Mouse (Mus musculus) midbrain, embryonic 14.5 days (tissue): ENCODE data around the gene Fbxo48. TPM values are rescaled to one million over a fixed set of nuclear protein-coding genes. Genes with fewer than 3 reads are reported as not detected.

ENCODE experiments used
- ATAC-seq: fragments of 200-750 bp; cut with Nextera tagmentation; 2 replicates; pipeline ENCODE4 v1.8.0; 2017; ENCODE audit warnings: moderate number of reproducible peaks, moderate library complexity; ENCODE audit not compliant: low FRiP score, low TSS enrichment
- DNase-seq: peaks from one replicate; pipeline ENCODE4 v3.0.0-alpha.2; 2015
- H3K27ac ChIP-seq: fragments of 300-500 bp; sonication (generic); replicated peaks from 2 replicates; pipeline ENCODE4 v1.5.1; 2014; ENCODE audit warnings: mild to moderate bottlenecking, low read depth, low read length, moderate library complexity
- H3K27me3 ChIP-seq: fragments of 300-500 bp; sonication (generic); 2 replicates; pipeline ENCODE4 v1.6.1; 2014; ENCODE audit warnings: low read length, control low read depth, mixed read lengths; ENCODE audit not compliant: control insufficient read depth, insufficient read depth
- H3K36me3 ChIP-seq: fragments of 300-500 bp; sonication (generic); 2 replicates; pipeline ENCODE4 v1.6.1; 2014; ENCODE audit warnings: low read length, control low read depth; ENCODE audit not compliant: control insufficient read depth, insufficient read depth
- H3K4me1 ChIP-seq: fragments of 300-500 bp; sonication (generic); 2 replicates; pipeline ENCODE4 v1.6.1; 2014; ENCODE audit warnings: mild to moderate bottlenecking, antibody characterized with exemption, low read length, control low read depth; ENCODE audit not compliant: control insufficient read depth, insufficient read depth
- H3K4me2 ChIP-seq: fragments of 300-500 bp; sonication (generic); 2 replicates; pipeline ENCODE4 v1.6.1; 2014; ENCODE audit warnings: mild to moderate bottlenecking, low read length, moderate library complexity
- H3K4me3 ChIP-seq: fragments of 300-500 bp; sonication (generic); replicated peaks from 2 replicates; pipeline ENCODE4 v1.5.1; 2014; ENCODE audit warnings: low read depth, low read length
- H3K9ac ChIP-seq: fragments of 300-500 bp; sonication (generic); replicated peaks from 2 replicates; pipeline ENCODE4 v1.6.1; 2014; ENCODE audit warnings: mild to moderate bottlenecking, low read length, moderate library complexity
- H3K9me3 ChIP-seq: fragments of 300-500 bp; sonication (generic); 2 replicates; pipeline ENCODE4 v1.6.1; 2016; ENCODE audit warnings: low read length, control low read depth, mixed read lengths; ENCODE audit not compliant: control insufficient read depth
- WGBS: fragments of 180-500 bp; shearing (Covaris S2); extraction: QIAGEN DNeasy Blood & Tissue Kit; methylation state at CpG from one replicate; pipeline ENCODE4 v1.1.7; 2014; 5-methylcytosine and 5-hydroxymethylcytosine counted together
- polyA plus RNA-seq: library from polyadenylated mRNA; unstranded; fragments of >200 nt; fragmentation: Nextera tagmentation; extraction: Ambion mirVana; gene quantifications from 2 replicates; pipeline ENCODE4 v1.2.1, GENCODE M21; 2014

The Fbxo48 gene
- 0.75 and 1.4 TPM in 2 replicates for polyA plus RNA-seq

DNA sequence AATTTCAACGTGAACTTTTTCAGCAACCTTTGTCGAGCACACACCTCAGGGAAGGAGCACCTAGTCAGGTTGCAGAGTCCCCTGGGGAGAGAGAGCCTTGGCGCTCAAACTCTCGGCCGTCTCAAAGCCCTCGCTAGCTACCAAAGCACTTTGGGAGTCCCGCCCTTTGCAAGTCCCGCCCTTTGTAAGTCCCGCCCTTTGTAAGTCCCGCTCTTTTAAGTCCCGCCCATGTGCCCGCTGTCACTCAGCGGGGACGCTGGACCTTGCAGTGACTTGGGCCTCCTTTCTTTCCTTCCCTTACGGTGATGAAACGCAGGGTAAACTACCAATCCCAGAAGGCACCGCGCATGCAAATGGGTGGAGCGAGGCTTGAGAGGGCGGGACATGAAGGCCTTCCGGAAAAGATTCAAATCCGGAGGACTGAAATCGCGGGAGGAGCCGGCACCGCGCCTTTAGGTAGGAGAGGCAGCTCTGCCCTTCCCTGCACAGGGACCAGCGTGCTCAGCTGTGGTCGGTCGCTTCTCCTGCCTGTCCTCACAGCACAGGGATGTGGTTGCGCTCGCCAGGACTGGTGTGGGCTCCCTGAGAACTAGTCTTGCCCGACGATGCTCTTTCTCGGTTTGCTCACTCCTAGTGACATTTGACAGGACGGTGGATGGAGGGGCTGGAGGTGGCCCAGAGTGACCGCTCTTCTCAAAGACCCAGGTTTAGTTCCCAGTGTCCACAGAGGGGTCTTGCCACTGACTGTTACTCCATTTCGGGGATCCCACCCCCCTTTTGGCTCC lies at the start of gene Fbxo48:
Fbxo48 (plus strand) TSS at position 400 of the 785 bp plus-strand sequence.
- H3K27ac ChIP-seq: no peak within 1 kb of the TSS
- WGBS: under 1% methylated on average over 38 of the region's 38 CpGs
- ATAC-seq: peak; percentile 100
- peaks cover 9% of the 10 kb centered on the region for H3K4me1 ChIP-seq
- H3K36me3 ChIP-seq: no peaks in the 10 kb centered on the region
- no peaks in the 10 kb centered on the region for H3K27me3 ChIP-seq
- H3K9ac ChIP-seq: peak within 1 kb of the TSS; percentile 59
- peak; percentile 98 for DNase-seq
- H3K4me3 ChIP-seq: peak within 1 kb of the TSS; percentile 70
- peak within 1 kb of the TSS; percentile 69 for H3K4me2 ChIP-seq
- no peaks in the 10 kb centered on the region for H3K9me3 ChIP-seq

DNA sequence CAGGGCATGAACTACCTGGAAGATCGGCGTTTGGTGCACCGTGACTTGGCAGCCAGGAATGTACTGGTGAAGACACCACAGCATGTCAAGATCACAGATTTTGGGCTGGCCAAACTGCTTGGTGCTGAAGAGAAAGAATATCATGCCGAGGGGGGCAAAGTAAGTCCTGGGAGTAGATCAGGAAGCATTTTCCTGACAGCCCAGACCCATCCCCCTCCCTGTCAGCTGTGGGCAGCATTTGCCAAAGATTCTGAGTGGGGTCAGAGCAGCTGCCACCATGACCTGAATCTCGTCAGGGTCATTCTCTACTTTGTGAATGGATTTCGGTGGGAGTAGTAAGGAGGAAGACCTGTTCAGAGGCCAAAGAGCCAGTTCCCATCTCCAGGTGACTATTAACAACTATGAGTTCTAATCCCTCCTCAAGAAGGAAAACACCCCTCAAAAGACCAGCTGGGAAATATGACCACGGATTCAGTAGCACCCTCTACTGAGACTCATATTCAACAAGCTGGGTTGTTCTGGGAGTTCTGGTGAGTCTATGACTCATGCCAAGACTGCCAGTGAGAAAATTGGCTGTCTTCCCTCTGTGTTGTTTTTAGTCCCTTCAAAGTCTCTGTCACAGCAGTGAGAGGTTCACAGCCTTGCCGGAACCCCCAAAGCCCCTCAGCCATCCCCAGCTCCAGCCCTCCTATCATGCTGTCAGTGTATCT lies 46.7 kb upstream of the Fbxo48 start:
- H3K4me3 ChIP-seq: no peak overlapping the region
- H3K4me1 ChIP-seq: no peaks in the 10 kb centered on the region
- no peak overlapping the region for H3K27ac ChIP-seq
- no peaks in the 10 kb centered on the region for H3K9me3 ChIP-seq
- no peaks in the 10 kb centered on the region for H3K27me3 ChIP-seq
- H3K4me2 ChIP-seq: no peak overlapping the region
- peak; percentile 1 for DNase-seq
- no peaks in the 10 kb centered on the region for H3K36me3 ChIP-seq
- WGBS: 82% methylated on average over 8 of the region's 8 CpGs
- no peak overlapping the region for H3K9ac ChIP-seq
- no peak for ATAC-seq

DNA sequence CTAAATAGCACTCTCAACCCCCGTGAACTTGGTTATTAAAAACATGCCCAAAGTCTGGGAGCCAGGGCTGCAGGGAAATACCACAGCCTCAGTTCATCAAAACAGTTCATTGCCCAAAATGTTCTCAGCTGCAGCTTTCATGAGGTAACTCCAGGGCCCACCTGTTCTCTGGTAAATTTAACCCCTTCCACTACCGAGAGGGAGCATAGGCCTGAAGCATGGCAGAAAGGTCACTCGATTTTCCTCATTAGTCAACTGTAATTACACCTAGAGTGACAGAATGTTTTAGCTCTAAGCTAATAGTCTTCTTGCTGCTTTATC lies 46.2 kb upstream of the Fbxo48 start:
- WGBS: 88% methylated on average over 3 of the region's 3 CpGs
- H3K36me3 ChIP-seq: no peaks in the 10 kb centered on the region
- H3K27ac ChIP-seq: no peak overlapping the region
- H3K4me2 ChIP-seq: no peak overlapping the region
- H3K27me3 ChIP-seq: no peaks in the 10 kb centered on the region
- H3K4me1 ChIP-seq: no peaks in the 10 kb centered on the region
- ATAC-seq: no peak
- H3K9ac ChIP-seq: no peak overlapping the region
- H3K9me3 ChIP-seq: no peaks in the 10 kb centered on the region
- no peak for DNase-seq
- no peak overlapping the region for H3K4me3 ChIP-seq

DNA sequence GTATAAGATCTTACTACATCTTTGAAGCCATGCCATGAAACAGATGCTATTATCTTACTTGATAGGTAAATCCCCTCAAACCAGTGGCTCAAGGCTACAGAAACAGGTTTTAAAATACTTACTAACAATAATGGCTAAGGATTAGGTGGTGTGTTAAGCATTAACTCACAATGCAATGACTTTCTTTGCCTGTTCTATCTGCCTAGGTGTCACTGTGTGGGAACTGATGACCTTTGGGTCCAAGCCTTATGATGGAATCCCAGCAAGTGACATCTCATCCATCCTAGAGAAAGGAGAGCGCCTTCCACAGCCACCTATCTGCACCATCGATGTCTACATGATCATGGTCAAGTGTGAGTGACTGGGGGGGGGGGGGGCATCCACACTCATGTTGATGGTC lies 44.6 kb upstream of the Fbxo48 start:
- DNase-seq: no peak

DNA sequence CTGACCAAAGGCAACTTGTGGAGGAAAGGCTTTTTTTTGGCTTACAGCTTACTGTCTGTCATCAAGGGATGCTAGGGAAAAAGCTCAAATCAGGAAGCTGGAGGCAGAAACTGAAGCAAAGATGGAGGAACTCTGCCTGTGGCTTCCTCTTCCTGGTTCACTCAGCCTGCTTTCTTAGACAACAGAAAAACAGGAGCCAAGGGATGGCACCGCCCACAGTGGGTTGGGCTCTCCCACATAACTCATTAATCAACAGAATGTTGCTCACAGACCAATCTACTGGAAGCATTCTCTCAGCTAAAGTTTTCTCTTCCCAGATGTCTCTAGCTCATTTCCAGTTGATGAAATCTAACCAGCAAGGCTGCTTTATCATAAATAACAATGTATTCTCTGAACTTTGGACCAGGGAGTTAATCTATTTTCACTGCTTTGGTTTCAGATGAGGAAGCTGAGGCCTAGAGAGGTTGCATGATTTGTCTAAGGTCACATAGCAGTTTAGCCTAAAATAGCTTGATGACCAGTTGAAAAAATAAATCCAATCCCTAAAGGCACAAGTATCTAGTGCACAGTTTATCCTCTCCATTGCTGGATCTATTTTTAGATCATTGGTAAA lies 43.6 kb upstream of the Fbxo48 start:
- no peaks in the 10 kb centered on the region for H3K4me1 ChIP-seq

More for the DNA sequence above, 44.6 kb upstream of the Fbxo48 start:
- H3K9ac ChIP-seq: no peak overlapping the region
- no peaks in the 10 kb centered on the region for H3K36me3 ChIP-seq
- 98% methylated on average over 2 of the region's 2 CpGs for WGBS
- H3K4me3 ChIP-seq: no peak overlapping the region
- H3K4me1 ChIP-seq: no peaks in the 10 kb centered on the region
- no peak overlapping the region for H3K27ac ChIP-seq
- H3K27me3 ChIP-seq: no peaks in the 10 kb centered on the region
- no peaks in the 10 kb centered on the region for H3K9me3 ChIP-seq
- H3K4me2 ChIP-seq: no peak overlapping the region
- ATAC-seq: no peak

DNA sequence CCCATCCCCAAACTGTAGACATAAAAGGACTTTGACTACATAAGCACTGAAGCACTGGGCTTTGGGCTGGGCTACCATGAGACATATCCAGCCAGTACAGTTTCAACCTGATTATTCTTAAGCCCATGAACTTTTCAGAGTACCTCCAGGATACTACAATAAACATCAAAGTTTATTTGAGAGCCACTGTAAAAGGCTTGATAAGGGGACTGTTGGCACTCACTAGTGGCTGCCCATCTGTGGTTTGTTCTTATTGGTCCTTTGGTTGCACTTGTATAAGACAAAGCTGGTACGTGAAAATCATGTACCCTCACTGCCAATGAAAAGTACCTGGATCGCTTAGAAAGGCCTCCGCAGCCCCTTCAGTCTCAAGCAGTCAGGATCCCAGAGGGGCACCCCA lies 36.4 kb upstream of the Fbxo48 start:
- Histone ChIP-seq H3K36me3 (no peaks in the 10 kb centered on the region), H3K27me3 (no peaks in the 10 kb centered on the region), H3K27ac (no peak overlapping the region), H3K4me3 (no peak overlapping the region), H3K9me3 (no peaks in the 10 kb centered on the region), H3K4me2 (no peak overlapping the region), H3K4me1 (no peaks in the 10 kb centered on the region), H3K9ac (no peak overlapping the region)
- ATAC-seq: no peak
- DNase-seq: no peak
- 80% methylated on average over 3 of the region's 3 CpGs for WGBS

More for the DNA sequence above, 43.6 kb upstream of the Fbxo48 start:
- Histone ChIP-seq H3K9ac (no peak overlapping the region), H3K4me3 (no peak overlapping the region), H3K9me3 (no peaks in the 10 kb centered on the region), H3K36me3 (no peaks in the 10 kb centered on the region), H3K27ac (no peak overlapping the region), H3K4me2 (no peak overlapping the region), H3K27me3 (no peaks in the 10 kb centered on the region)
- 85% methylated on average over 1 of the region's 1 CpGs for WGBS
- no peak for ATAC-seq
- no peak for DNase-seq

DNA sequence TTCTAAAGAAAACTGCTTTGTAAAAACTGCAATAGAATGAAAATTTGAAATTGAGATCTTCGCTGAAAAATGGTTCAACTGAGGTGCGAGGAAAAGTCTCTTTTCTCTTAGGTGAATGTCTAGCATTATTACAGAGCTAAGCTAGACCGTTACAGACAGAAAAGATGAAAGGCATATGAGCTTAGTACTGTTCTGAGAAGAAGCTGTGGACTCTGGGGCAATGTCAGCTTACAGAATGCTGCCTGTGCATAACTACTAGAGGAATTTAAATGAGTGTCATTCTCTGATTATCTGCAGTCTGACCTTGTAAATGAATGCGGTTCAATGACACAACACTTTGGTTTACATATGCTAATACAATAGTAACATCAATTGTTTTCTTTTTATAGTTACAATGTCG lies 35.3 kb upstream of the Fbxo48 start:
- Histone ChIP-seq H3K27ac (no peak overlapping the region), H3K36me3 (no peaks in the 10 kb centered on the region)
- WGBS: 68% methylated on average over 5 of the region's 5 CpGs

DNA sequence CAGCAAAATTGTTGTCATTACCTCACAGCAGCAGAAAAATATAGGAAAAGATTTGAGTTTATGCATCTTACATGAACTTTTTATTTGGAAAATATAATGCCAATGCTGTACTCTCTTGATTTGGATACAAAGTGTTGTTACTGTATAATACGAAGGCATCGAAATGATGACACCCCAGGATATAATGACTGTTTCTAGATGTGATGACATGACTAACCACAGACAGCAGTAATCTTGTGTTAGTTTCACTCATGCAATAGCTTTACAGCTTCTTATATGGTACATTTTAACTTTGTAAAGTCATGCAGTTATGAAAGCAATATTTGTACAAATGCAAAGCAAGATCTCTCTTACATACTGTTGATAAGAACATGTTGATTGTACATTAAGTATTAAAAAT lies 33.7 kb upstream of the Fbxo48 start:
- no peak for ATAC-seq

More for the DNA sequence above, 35.3 kb upstream of the Fbxo48 start:
- Histone ChIP-seq H3K9ac (no peak overlapping the region), H3K4me1 (no peaks in the 10 kb centered on the region), H3K9me3 (no peaks in the 10 kb centered on the region), H3K4me3 (no peak overlapping the region), H3K27me3 (no peaks in the 10 kb centered on the region), H3K4me2 (no peak overlapping the region)
- no peak for ATAC-seq
- peak; percentile 2 for DNase-seq

More for the DNA sequence above, 33.7 kb upstream of the Fbxo48 start:
- Histone ChIP-seq H3K9me3 (no peaks in the 10 kb centered on the region), H3K27ac (no peak overlapping the region), H3K27me3 (no peaks in the 10 kb centered on the region), H3K4me1 (no peaks in the 10 kb centered on the region), H3K4me2 (no peak overlapping the region), H3K4me3 (no peak overlapping the region), H3K9ac (no peak overlapping the region), H3K36me3 (no peaks in the 10 kb centered on the region)
- WGBS: over 99% methylated on average over 2 of the region's 2 CpGs
- no peak for DNase-seq
